Mouse (Mus musculus): ENCODE data around the gene C530025M09Rik. TPM values are rescaled to one million over a fixed set of nuclear protein-coding genes. Genes with fewer than 3 reads are reported as not detected.

Gene C530025M09Rik
- total RNA-seq (2021) = 1 to 10 TPM; 1.2 to 1.3 TPM

DNA sequence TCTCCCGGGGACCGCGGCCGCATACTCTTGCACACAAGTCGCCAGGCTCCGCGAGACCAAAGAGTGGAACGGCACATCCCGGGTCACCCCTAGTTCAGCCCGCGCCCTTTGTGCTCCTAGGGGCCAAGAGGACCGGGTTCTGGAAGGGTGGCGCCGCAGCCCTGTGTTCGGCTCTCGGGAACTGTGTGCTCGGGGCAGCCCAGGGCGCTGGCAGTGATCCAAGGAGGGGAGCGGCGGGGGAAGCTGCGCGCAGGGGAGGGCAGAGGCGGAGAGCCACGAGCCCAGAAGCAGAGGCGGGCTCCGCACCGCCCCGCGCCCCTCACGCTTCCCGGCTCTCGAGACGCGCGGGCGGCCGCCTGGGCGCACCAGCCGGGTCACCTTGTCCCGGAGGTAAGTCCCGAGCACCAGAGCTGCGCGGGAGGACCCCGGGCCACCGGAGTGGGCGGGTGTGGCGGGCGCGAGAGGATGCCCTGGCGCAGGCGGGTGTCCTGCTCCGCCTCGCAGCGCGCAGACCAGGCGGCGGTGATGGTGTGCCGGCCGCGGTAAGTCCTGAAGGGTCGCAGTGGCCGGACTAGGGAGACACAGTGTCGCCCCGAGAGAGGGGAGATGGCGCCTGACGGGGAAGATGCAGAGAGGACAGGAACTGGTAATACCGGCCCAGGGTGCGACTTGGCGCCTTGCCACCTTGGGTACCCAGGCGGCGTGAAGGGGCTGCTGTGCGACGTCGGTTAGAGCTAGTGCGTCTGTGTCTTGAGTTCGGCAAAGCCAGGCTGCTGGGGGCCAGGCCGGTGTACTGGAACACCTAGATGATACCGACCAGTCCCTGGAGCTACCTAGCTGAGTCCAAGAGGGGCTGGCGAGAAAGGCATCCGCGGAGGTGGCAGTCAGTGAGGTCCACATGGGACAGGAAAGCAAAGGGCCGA lies at the start of gene C530025M09Rik:
Gene C530025M09Rik (minus strand): TSS at position 678 of the 923 bp plus-strand sequence.
- intact Hi-C loops (cut with DNase I) = loop anchor here (5.0 kb wide), 2 partner anchors 102 to 187 kb away; no protein-coding TSS in a partner anchor
- DNase-seq (ENCODE audit: extremely low spot score in 1 of 2, low spot score in 2 of 2) = peak; percentile 34 to 79

- DNase-seq (ENCODE audit: extremely low spot score in 1 of 2, low spot score in 2 of 2) = peak in 1 of 2 experiments; percentile 27
- intact Hi-C loops (cut with DNase I) = no loop called here
Measured at GRCm38 (mm10) chr2:149877954-149878353, 46.9 kb upstream of the C530025M09Rik start.

DNA sequence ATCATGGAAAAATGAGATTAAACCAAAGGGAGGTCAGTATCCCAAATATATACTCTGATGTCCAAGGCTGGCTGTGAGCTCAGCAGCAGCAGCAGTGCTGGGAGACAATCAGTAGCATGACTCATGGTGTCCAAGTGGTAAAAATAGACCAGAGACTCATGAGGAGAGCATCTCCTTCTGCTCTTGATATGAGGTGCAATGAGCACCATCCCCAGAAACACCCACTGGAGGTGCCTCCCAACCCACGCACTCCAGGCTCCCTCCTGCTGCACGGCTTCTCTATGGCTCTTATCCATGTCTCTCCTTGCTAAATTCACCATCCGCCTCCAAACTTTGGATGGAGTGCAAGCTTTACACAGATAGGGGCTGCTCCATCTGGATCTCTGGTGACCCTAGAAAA lies 42.3 kb upstream of the C530025M09Rik start:
- intact Hi-C loops (cut with DNase I) = no loop called here

DNA sequence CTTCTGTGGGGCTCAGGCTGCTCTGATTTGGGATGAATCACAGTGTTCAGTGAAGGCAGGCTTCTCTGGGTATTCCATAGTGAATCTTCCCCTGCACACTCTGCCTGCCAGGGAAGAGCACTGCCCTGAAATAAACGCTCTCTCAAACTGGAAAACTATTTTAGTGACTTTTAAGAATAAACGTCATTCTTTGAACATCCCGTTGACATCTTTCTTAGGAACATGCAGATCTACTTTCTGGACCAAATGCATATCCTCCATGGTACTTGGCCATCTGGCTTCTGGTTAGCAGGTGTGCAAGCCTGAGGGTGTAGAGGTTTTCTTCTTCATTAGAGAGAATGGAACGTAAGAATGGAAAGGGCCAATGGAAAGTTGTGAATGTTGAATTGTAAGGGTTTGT lies 41.5 kb upstream of the C530025M09Rik start:
- intact Hi-C loops (cut with DNase I) = no loop called here
- no peak for DNase-seq (ENCODE audit: extremely low spot score in 1 of 2, low spot score in 2 of 2)

More for the DNA sequence above, 42.3 kb upstream of the C530025M09Rik start:
- DNase-seq (ENCODE audit: extremely low spot score in 1 of 2, low spot score in 2 of 2) = peak; percentile 67 to 68

DNA sequence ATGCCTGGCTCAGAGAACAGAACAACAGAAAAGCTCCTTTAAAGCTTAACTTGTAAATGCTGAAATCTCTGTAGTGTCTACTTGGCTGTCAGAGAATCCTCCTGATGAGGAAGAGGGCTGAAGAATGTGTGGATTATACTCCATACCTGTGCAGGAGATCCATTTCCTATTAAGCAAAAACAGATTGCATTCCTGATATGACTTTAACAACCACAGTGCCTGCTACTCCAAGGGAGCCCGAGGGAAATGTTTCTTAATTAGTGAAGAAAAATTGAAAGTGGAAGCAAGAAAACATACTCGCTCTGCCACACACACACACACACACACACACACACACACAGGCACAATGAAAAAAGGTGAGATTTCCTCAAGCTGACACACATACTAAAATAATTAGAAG lies 39.5 kb upstream of the C530025M09Rik start:
- intact Hi-C loops (cut with DNase I) = no loop called here
- no peak for DNase-seq (ENCODE audit: extremely low spot score in 1 of 2, low spot score in 2 of 2)

- DNase-seq (ENCODE audit: extremely low spot score in 1 of 2, low spot score in 2 of 2) = no peak
Measured at GRCm38 (mm10) chr2:149865914-149866435, 35.0 kb upstream of the C530025M09Rik start.

GRCm38 (mm10) chr2:149861002-149861401 lies 30.0 kb upstream of the C530025M09Rik start:
- intact Hi-C loops (cut with DNase I) = no loop called here
- DNase-seq (ENCODE audit: extremely low spot score in 1 of 2, low spot score in 2 of 2) = no peak

More at GRCm38 (mm10) chr2:149865914-149866435, 35.0 kb upstream of the C530025M09Rik start:
- intact Hi-C loops (cut with DNase I) = no loop called here

- intact Hi-C loops (cut with DNase I) = no loop called here
- DNase-seq (ENCODE audit: extremely low spot score in 1 of 2, low spot score in 2 of 2) = no peak
Measured at GRCm38 (mm10) chr2:149848778-149849177, 17.8 kb upstream of the C530025M09Rik start.

DNA sequence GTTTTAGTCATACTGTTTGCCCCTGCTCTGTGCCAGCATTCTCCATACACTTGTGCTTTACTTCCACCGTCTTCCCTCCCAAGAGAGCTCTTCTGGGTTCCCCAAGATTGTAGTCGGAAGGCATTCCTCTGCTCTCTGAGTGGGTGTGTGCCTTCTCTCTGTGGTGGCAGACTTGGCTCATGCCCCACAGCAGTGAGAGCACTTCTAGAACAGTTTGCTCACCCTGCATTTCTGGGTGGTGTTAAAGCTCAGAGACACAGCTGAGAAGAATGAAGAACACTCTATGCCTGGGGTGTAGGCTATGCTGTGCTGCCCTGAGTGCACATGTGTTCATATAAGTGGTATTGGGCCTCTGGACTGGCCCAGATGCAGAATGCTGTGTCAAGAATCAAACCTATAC lies 13.6 kb upstream of the C530025M09Rik start:
- DNase-seq (ENCODE audit: extremely low spot score in 1 of 2, low spot score in 2 of 2) = no peak

DNA sequence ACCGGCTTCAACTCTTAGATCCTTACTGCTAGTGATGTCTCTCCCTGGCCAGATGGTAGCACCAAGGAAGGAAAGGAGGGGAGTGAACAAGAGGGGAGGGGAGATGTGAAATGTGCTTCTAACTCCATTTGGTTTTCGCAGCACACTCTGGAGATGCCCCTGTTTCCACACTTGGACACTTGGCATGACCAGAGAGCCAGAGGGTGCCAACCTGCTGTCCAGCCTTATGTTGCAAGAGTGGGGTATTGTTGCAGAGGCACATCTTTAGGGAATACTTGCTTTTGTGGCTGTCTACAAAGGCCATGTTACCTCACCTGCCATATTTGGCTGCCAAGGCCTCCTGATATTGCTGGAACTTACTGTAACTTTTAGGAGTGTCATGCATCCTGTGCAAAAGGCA lies 8.7 kb upstream of the C530025M09Rik start:
- DNase-seq (ENCODE audit: extremely low spot score in 1 of 2, low spot score in 2 of 2) = no peak
- intact Hi-C loops (cut with DNase I) = no loop called here

More for the DNA sequence above, 13.6 kb upstream of the C530025M09Rik start:
- intact Hi-C loops (cut with DNase I) = no loop called here

GRCm38 (mm10) chr2:149836471-149837135 lies 5.6 kb upstream of the C530025M09Rik start:
- DNase-seq (ENCODE audit: extremely low spot score in 1 of 2, low spot score in 2 of 2) = no peak
- intact Hi-C loops (cut with DNase I) = no loop called here

DNA sequence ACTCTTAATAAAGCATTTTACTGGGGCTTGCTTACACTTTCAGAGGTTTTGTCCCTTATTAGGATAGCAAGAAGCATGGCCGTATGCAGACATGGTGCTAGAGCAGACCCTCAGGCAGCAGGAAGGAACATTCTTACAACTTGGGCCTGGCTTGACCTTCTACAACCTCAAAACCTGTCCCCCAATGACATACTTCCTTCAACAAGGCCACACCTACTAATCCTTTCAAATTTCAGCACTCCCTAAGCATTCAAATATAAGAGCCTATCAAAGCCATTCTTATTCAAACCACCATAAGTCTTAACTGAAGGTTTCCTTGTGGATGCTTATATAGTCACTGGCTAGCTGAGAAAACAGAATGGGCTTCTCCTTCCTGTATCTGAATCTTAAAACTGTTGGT lies 4.1 kb upstream of the C530025M09Rik start:
- DNase-seq (ENCODE audit: extremely low spot score in 1 of 2, low spot score in 2 of 2) = no peak
- intact Hi-C loops (cut with DNase I) = no loop called here

DNA sequence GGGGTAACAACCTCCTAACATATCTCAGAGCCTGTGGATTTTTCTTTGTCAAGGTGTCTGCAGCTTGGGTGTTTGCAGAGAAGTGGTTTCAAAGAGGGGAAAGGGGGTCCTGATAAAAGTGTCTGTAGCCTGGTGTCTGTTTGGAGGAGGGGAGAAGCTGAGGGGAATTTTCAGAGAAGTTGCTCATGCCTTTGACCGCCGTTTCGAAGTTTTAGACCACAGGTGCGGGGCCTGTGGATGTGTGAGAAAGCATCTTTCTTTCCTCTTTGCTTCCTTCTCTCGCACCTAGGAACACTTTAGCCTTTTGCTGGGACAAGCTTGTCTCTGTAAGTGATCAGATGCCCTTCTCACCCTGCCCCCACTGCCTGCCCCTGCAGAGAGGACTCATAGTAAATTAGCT lies 1.3 kb upstream of the C530025M09Rik start:
- intact Hi-C loops (cut with DNase I) = loop anchor here (5.0 kb wide), 2 partner anchors 100 to 185 kb away; no protein-coding TSS in a partner anchor
- DNase-seq (ENCODE audit: extremely low spot score in 1 of 2, low spot score in 2 of 2) = no peak

DNA sequence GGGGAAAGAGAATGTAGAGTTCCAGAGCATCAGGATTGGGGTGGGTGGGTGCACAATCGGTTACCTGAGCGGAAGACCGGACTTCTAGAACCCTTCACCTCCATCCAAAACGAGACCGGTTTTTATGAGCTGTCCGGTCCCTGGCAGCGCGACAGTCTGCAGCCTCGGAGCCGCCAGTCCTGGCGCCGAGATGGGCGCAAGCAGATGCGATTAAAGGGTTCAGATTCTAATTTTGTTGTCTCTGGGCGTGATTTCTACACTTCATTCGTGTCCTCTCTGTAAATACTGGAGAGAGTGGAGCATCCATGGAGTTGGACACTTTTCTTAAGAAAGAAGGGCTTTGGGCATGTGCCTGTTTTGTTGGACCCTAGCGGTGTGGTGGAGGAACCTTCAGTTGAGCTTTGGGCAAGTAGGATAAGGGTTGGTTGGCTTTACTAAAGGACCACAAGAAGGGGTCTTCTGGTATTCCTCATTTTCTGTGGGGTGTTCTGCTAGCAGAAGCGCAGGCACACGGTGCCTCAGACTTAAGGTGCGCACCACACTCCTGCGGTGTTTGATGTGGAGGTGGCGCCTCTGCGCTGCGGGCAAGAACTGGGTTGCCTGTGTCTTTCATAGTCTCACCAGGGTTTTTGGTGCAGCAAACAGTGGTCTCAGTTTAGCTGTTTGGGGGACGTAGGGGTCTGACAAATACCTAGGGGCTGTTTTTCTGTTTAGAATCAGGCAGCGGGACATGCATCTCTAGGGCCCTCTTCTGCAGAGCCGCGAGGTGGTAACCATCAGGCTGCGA lies 639 bp upstream of the C530025M09Rik start:
- DNase-seq (ENCODE audit: extremely low spot score in 1 of 2, low spot score in 2 of 2) = no peak
- intact Hi-C loops (cut with DNase I) = loop anchor here (5.0 kb wide), 2 partner anchors 101 to 186 kb away; no protein-coding TSS in a partner anchor

DNA sequence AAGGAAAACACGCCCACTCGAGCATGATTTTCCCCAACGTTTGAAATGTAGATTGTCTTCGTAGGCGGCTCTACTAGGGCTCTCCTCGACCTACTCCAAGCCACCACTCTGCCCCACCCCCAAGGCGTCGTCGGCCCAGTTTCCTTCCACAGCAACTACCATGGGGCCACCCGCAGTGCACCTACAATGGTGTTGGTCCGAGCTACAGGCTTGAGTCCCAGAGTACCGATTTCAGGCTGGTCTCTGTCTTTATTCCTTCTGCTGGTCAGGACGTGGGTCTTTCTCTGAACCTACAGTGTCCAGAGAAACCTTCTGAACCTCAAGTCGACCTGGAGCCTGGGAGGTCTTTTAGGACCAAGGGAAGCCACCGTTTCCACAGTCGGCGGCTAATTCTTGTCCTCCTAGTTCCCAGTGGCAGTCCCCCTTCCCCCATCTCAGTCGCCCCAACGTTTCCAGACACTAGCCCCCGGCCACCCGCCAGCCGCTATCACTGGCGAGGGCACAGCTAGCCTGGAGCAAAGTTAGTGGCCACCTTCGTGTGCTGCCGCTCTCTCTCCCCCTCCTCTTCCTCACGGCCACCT lies 968 bp downstream of the C530025M09Rik start:
- peak in 1 of 2 experiments; percentile 47 for DNase-seq (ENCODE audit: extremely low spot score in 1 of 2, low spot score in 2 of 2)
- intact Hi-C loops (cut with DNase I) = loop anchor here (5.0 kb wide), 2 partner anchors 102 to 187 kb away; no protein-coding TSS in a partner anchor

GRCm38 (mm10) chr2:149828911-149829310 lies 2.1 kb downstream of the C530025M09Rik start, which contains the start of gene Syndig1:
Syndig1 (plus strand) TSS chr2:149829211.
- no peak for DNase-seq (ENCODE audit: extremely low spot score in 1 of 2, low spot score in 2 of 2)
- intact Hi-C loops (cut with DNase I) = no loop called here

- DNase-seq (ENCODE audit: extremely low spot score in 1 of 2, low spot score in 2 of 2) = no peak
- intact Hi-C loops (cut with DNase I) = no loop called here
Measured at GRCm38 (mm10) chr2:149820201-149820600, 10.8 kb downstream of the C530025M09Rik start.

DNA sequence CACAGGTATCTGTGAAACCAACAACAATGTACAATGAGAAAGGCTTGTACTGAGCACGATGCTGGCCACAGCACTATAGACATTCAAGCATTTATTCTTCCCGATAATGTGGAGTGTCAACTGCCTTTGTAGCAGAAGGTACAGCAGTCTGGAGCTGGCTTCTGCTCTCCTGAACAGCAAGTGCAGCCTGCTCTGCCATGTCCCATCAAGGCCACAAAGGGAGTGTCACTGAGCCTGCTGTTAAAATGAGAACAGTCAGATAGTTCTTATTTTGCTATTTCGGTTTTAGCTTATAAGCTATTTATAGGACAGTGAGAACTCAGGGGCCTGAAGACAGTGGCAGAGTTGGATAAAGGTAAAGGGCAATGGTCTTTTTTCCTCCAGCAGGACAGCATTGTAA lies 11.3 kb downstream of the C530025M09Rik start:
- intact Hi-C loops (cut with DNase I) = no loop called here
- DNase-seq (ENCODE audit: extremely low spot score in 1 of 2, low spot score in 2 of 2) = no peak
